Mouse (Mus musculus) C2C12 (cell line): ENCODE measurements around the gene Zfp583. TPM values are rescaled to one million over a fixed set of nuclear protein-coding genes. Genes with fewer than 3 reads are reported as not detected.

Experiments used
- H3K27me3 ChIP-seq: one replicate; pipeline ENCODE4 v1.6.1; 2011; ENCODE audit not compliant: control insufficient read depth, insufficient read depth, insufficient read length
- H3K36me3 ChIP-seq: one replicate; pipeline ENCODE4 v1.6.1; 2011; ENCODE audit not compliant: control insufficient read depth, insufficient read depth
- H3K4me3 ChIP-seq: one replicate; pipeline ENCODE4 v1.5.1; 2011; ENCODE audit warnings: mild to moderate bottlenecking, control low read depth; ENCODE audit not compliant: poor library complexity, insufficient read depth, severe bottlenecking
- H3K79me2 ChIP-seq: one replicate; pipeline ENCODE4 v1.6.1; 2011; ENCODE audit not compliant: control insufficient read depth, insufficient read depth
- H3K79me3 ChIP-seq: one replicate; pipeline ENCODE4 v1.6.1; 2011; ENCODE audit warnings: low read depth, control low read depth
- H3ac ChIP-seq: one replicate; pipeline ENCODE3; 2011; ENCODE audit warnings: low read depth; ENCODE audit not compliant: control insufficient read depth, insufficient read length
- CEBPB ChIP-seq: IDR thresholded peaks from one replicate; pipeline ENCODE4 v1.6.1; 2011; ENCODE audit warnings: low read depth, mild to moderate bottlenecking, control low read depth, moderate library complexity
- CTCF ChIP-seq: IDR thresholded peaks from one replicate; pipeline ENCODE4 v1.5.1; 2011; ENCODE audit not compliant: control insufficient read depth, insufficient read depth, insufficient read length
- FOSL1 ChIP-seq: IDR thresholded peaks from one replicate; pipeline ENCODE4 v1.8.0; 2011; ENCODE audit warnings: mild to moderate bottlenecking, low read length; ENCODE audit not compliant: poor library complexity, insufficient read depth, severe bottlenecking
- MAX ChIP-seq: IDR thresholded peaks from one replicate; pipeline ENCODE4 v1.6.1; 2011; ENCODE audit warnings: mild to moderate bottlenecking, control low read depth
- MYOD1 ChIP-seq: IDR thresholded peaks from one replicate; pipeline ENCODE4 v1.6.1; 2011; ENCODE audit warnings: low read depth; ENCODE audit not compliant: control insufficient read depth, insufficient read length
- MYOG ChIP-seq: IDR thresholded peaks from one replicate; pipeline ENCODE4 v1.6.1; 2011; ENCODE audit not compliant: control insufficient read depth, insufficient read length; ENCODE audit errors: extremely low read depth
- USF1 ChIP-seq: IDR thresholded peaks from one replicate; pipeline ENCODE4 v1.6.1; 2011; ENCODE audit warnings: low read depth, mild to moderate bottlenecking, control low read depth, moderate library complexity
- polyA plus RNA-seq: library from polyadenylated mRNA; unstranded; fragments of >200 nt; fragmentation: generic; extraction: Trizol; gene quantifications from one replicate; pipeline ENCODE4 v1.2.1, GENCODE M21; 2012; ENCODE audit warnings: missing spikeins

Gene Zfp583
- polyA plus RNA-seq, 1 experiment, result 0.18 TPM

DNA sequence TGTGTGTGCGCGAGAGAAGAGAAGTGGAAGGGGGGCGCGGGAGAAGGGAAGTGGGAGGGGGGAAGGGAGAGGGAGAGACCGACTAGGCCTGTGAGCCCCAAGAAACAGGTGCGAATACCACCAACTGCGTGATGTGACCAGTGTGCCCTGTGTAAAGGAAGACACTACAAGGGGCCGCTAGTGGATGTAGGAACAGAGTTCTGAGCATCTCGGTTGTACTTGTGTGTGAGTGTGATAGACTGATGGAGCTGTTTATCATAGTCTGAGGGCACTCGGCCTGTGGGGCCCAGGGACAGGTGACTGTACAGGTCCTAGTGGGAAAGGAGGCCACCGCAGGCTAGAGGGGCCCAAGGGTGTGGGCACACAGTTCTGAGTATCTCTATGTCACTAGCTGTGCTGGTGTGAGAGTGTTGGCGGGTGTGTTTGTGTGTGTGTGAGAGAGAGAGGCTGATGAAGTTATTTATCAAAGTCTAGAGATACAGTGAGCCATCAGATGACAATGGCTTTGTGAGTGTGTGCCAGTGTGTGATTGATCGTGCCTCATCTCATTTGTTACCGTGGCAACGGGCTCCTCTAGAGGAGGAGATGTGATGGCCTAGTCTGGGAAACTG, 44.1 kb downstream of the Zfp583 start:
- no peaks in the 10 kb centered on the region for H3K79me3 ChIP-seq
- no peaks in the 10 kb centered on the region for H3K36me3 ChIP-seq

GRCm38 (mm10) chr7:6285842-6286705, 45.0 kb downstream of the Zfp583 start, which contains the start of gene Zfp667:
Gene Zfp667, plus strand, starts transcription at chr7:6286579.
- Histone ChIP-seq H3K79me3 (no peaks in the 10 kb centered on the region), H3K36me3 (no peaks in the 10 kb centered on the region), H3ac (peak within 1 kb of the TSS; percentile 59), H3K4me3 (peak within 1 kb of the TSS; percentile 26), H3K79me2 (no peaks in the 10 kb centered on the region), H3K27me3 (no peaks in the 10 kb centered on the region)
- no peak for TF ChIP-seq CTCF
- no peak for TF ChIP-seq CEBPB
- TF ChIP-seq MAX, result peak; percentile 35
- peak; percentile 6 for TF ChIP-seq USF1
- no peak for TF ChIP-seq FOSL1
- no peak for TF ChIP-seq MYOG
- no peak for TF ChIP-seq MYOD1

More for the DNA sequence above, 44.1 kb downstream of the Zfp583 start:
- Histone ChIP-seq H3K79me2 (no peaks in the 10 kb centered on the region), H3ac (peak overlapping the region; percentile 35), H3K27me3 (no peaks in the 10 kb centered on the region), H3K4me3 (peak overlapping the region; percentile 21)
- TF ChIP-seq MAX, result no peak
- TF ChIP-seq MYOG, result no peak
- TF ChIP-seq CTCF, result no peak
- TF ChIP-seq FOSL1, result no peak
- TF ChIP-seq USF1, result no peak
- no peak for TF ChIP-seq MYOD1
- TF ChIP-seq CEBPB, result no peak

GRCm38 (mm10) chr7:6285366-6285765, 45.7 kb downstream of the Zfp583 start:
- Histone ChIP-seq H3K36me3 (no peaks in the 10 kb centered on the region), H3K79me2 (no peaks in the 10 kb centered on the region), H3K27me3 (no peaks in the 10 kb centered on the region), H3ac (no peak overlapping the region), H3K4me3 (no peak overlapping the region), H3K79me3 (no peaks in the 10 kb centered on the region)
- TF ChIP-seq MYOG, result no peak
- TF ChIP-seq FOSL1, result no peak
- TF ChIP-seq CTCF, result no peak
- TF ChIP-seq MYOD1, result no peak
- no peak for TF ChIP-seq MAX
- no peak for TF ChIP-seq USF1
- no peak for TF ChIP-seq CEBPB

DNA sequence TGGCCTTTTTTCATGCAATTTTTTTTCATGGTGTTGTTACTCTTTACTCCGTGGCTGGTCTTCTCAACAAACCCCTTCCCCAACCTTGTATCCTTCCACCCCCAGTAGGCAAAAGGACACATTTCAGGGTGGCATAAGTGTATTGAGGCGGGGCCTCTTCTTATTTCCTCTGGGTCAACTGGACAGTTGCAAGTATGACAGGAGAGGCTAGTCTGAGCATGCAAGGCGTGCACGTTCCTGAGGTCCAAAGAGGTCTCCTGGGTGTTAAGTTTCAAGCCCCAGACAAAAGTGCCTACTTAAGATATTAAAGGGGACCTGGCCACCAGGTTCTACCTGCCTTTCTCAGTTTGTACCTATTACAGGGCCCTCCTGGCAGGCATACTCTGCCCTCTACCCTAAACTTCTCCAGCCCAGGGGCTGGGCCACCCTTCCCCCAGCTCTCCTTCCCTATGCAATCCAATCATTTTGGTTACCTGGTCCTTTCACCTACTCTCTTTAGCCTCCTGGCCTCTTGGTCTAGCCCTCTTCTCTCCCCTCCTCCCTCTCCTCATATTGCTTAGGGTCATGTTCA, 46.6 kb downstream of the Zfp583 start:
- Histone ChIP-seq H3K36me3 (no peaks in the 10 kb centered on the region), H3K79me3 (no peaks in the 10 kb centered on the region), H3K79me2 (no peaks in the 10 kb centered on the region), H3K27me3 (no peaks in the 10 kb centered on the region), H3ac (no peak overlapping the region), H3K4me3 (no peak overlapping the region)
- no peak for TF ChIP-seq MYOG
- no peak for TF ChIP-seq MYOD1
- no peak for TF ChIP-seq USF1
- no peak for TF ChIP-seq CEBPB
- no peak for TF ChIP-seq CTCF
- TF ChIP-seq FOSL1, result no peak
- TF ChIP-seq MAX, result no peak

DNA sequence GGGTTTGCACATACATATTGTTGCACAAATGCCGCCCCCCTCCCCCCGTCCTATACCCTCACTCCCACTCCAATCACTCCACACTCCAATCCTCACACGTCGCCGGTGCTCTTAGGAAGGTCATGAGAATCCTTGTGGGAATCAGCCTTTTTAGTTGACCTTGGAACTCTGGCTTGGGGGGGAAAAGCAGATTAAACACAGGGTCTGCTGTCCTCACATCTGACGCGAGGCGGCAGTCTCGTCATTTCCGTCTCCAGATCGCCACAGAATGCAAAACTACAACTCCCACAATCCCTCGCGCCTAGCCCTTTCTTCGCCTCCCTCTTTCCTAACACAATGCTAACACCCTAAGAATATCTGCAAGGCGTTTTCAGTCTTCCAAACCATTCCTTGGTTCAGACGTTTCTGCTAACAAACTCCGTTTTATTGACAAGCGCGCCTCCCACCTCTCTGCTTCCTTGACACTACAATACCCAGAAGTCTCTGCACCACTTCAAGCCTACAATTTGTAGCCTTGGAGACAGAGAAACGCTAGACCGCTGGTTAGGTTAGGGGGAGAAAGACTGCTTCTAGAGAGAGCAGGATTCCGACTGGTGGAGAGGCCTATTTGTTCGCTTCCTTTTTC, 47.5 kb downstream of the Zfp583 start:
- H3K4me3 ChIP-seq, result peak overlapping the region; percentile 32
- peaks cover 6% of the 10 kb centered on the region for H3K27me3 ChIP-seq
- no peaks in the 10 kb centered on the region for H3K79me2 ChIP-seq
- TF ChIP-seq USF1, result no peak
- peak; percentile 35 for TF ChIP-seq CTCF
- TF ChIP-seq FOSL1, result no peak
- no peak for TF ChIP-seq CEBPB
- no peaks in the 10 kb centered on the region for H3K79me3 ChIP-seq
- H3ac ChIP-seq, result peak overlapping the region; percentile 74
- no peaks in the 10 kb centered on the region for H3K36me3 ChIP-seq
